Mouse (Mus musculus): Measurements from ENCODE around the gene Cyb5b. TPM values are rescaled to one million over a fixed set of nuclear protein-coding genes. Genes with fewer than 3 reads are reported as not detected.

Cyb5b gene
- polyA plus RNA-seq, 1 experiment from 2014 or later = 102 TPM

GRCm38 (mm10) chr8:107153326-107154210, 3.1 kb downstream of the Cyb5b start:
- Histone ChIP-seq H3K9ac (no peak overlapping the region), H3K4me2 (no peak overlapping the region), H3K4me1 (peaks cover 17% of the 10 kb centered on the region), H3K27me3 (no peaks in the 10 kb centered on the region), H3K4me3 (no peak overlapping the region), H3K36me3 (ENCODE audit: poor library complexity, severe bottlenecking) (peaks cover 39% of the 10 kb centered on the region), H3K27ac (no peak overlapping the region), H3K9me3 (replicated peaks) (no peaks in the 10 kb centered on the region)
- no peak for ATAC-seq
- 97% methylated on average over 14 of the region's 14 CpGs for WGBS

- Histone ChIP-seq H3K36me3 (ENCODE audit: poor library complexity, severe bottlenecking) (peaks cover 49% of the 10 kb centered on the region), H3K27ac (no peak overlapping the region), H3K9me3 (replicated peaks) (no peaks in the 10 kb centered on the region), H3K27me3 (no peaks in the 10 kb centered on the region), H3K4me1 (peaks cover 3% of the 10 kb centered on the region; the same call in 1 of the 2 replicates), H3K4me2 (no peak overlapping the region), H3K9ac (no peak overlapping the region), H3K4me3 (no peak overlapping the region)
- no peak for ATAC-seq
These were observed 6.4 kb downstream of the Cyb5b start for GRCm38 (mm10) chr8:107156816-107157215.

DNA sequence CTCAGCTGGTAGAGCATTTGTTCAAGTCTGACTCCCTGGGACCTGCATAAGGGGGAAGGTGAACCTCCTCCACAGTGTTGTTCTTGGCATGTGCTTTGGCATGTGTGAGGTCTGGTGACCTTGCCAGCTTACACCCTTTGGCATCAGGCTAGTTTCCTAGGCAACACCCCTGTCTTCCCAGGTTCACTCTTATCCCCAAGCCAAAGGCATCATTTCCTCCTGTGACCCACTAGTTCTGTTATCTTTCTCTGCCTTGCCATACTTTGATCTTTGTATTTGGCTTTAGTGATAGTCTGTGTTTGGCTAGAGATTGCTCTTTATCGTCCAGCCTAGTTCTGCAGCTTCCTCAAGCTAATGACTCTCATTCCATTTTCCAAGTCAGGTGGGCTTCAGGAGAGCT, 7.4 kb downstream of the Cyb5b start:
- 89% methylated on average over 1 of the region's 1 CpGs for WGBS
- H3K27me3 ChIP-seq = no peaks in the 10 kb centered on the region
- no peaks in the 10 kb centered on the region for H3K9me3 ChIP-seq (replicated peaks)
- H3K9ac ChIP-seq = no peak overlapping the region
- ATAC-seq = no peak
- H3K4me2 ChIP-seq = no peak overlapping the region
- peaks cover 52% of the 10 kb centered on the region for H3K36me3 ChIP-seq (ENCODE audit: poor library complexity, severe bottlenecking)
- no peak overlapping the region for H3K27ac ChIP-seq
- H3K4me3 ChIP-seq = no peak overlapping the region
- H3K4me1 ChIP-seq = peaks cover 3% of the 10 kb centered on the region; the same call in 1 of the 2 replicates

GRCm38 (mm10) chr8:107158890-107159289, 8.4 kb downstream of the Cyb5b start:
- H3K27me3 ChIP-seq = no peaks in the 10 kb centered on the region
- no peaks in the 10 kb centered on the region for H3K4me1 ChIP-seq
- no peak overlapping the region for H3K4me3 ChIP-seq
- no peak overlapping the region for H3K4me2 ChIP-seq
- H3K36me3 ChIP-seq (ENCODE audit: poor library complexity, severe bottlenecking) = peaks cover 50% of the 10 kb centered on the region
- no peak for ATAC-seq
- H3K9ac ChIP-seq = no peak overlapping the region
- no peak overlapping the region for H3K27ac ChIP-seq
- H3K9me3 ChIP-seq (replicated peaks) = no peaks in the 10 kb centered on the region

DNA sequence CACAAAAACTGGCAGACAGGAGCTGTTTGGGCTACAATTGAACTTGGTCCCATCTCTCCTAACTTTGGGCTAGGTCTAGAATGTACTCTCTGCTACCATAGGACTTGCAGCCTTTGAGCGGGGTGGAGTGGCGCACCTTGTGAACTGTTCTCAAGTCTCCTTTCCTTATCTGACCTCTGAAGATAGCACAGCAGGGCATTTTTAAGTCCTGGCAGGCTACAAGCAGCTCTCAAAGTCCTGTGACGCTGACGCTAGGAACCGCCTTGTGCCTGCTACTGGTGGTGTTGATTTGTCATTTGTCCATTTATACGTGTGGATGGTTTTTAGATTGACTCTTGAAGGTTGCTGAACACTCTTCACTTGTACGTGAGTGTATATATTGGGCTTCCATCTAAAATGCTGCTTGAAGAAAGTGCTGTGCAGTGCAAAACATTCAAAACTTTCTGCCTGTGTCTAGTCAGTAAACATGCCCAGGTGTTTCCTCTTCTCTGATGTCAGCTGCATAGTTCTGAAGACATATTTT, 13.9 kb downstream of the Cyb5b start:
- no peaks in the 10 kb centered on the region for H3K4me1 ChIP-seq
- no peak overlapping the region for H3K4me2 ChIP-seq
- H3K27me3 ChIP-seq = no peaks in the 10 kb centered on the region
- no peak overlapping the region for H3K4me3 ChIP-seq
- H3K36me3 ChIP-seq (ENCODE audit: poor library complexity, severe bottlenecking) = peaks cover 53% of the 10 kb centered on the region
- no peak overlapping the region for H3K9ac ChIP-seq
- H3K9me3 ChIP-seq (replicated peaks) = no peaks in the 10 kb centered on the region
- H3K27ac ChIP-seq = no peak overlapping the region
- ATAC-seq = no peak
- WGBS = 92% methylated on average over 7 of the region's 7 CpGs

- Histone ChIP-seq H3K27me3 (no peaks in the 10 kb centered on the region), H3K9ac (no peak overlapping the region), H3K27ac (no peak overlapping the region), H3K9me3 (replicated peaks) (no peaks in the 10 kb centered on the region), H3K36me3 (ENCODE audit: poor library complexity, severe bottlenecking) (peaks cover 63% of the 10 kb centered on the region), H3K4me1 (no peaks in the 10 kb centered on the region), H3K4me2 (no peak overlapping the region), H3K4me3 (no peak overlapping the region)
- WGBS = 96% methylated on average over 9 of the region's 9 CpGs
- ATAC-seq = no peak
These were observed 15.3 kb downstream of the Cyb5b start for GRCm38 (mm10) chr8:107165745-107166144.

DNA sequence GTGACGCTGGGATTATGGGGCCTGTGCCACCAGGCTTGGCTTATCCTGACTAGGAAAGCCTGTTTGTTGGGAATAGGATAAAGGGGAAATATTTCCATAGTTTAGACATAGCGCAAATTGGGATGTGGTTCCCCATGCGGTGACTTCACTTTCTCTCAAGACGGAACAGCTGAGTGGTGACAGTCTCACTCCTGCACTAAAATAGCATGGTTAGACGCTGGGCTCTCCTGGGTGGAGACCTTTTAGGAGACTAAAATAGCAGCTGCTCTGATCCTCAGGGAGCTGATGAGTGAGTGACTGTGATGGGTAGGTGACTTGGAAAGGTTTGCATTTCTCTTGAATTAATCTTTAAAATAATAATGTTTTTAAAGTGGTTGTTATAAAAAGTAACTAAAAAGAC, 17.4 kb downstream of the Cyb5b start:
- Histone ChIP-seq H3K4me1 (no peaks in the 10 kb centered on the region), H3K36me3 (ENCODE audit: poor library complexity, severe bottlenecking) (peaks cover 62% of the 10 kb centered on the region), H3K9me3 (replicated peaks) (no peaks in the 10 kb centered on the region), H3K4me2 (no peak overlapping the region), H3K9ac (no peak overlapping the region), H3K27ac (no peak overlapping the region), H3K27me3 (no peaks in the 10 kb centered on the region), H3K4me3 (no peak overlapping the region)
- 96% methylated on average over 5 of the region's 5 CpGs for WGBS
- ATAC-seq = no peak

GRCm38 (mm10) chr8:107172152-107172551, 21.7 kb downstream of the Cyb5b start:
- no peak overlapping the region for H3K4me2 ChIP-seq
- H3K27me3 ChIP-seq = no peaks in the 10 kb centered on the region
- 58% methylated on average over 8 of the region's 8 CpGs for WGBS
- H3K4me3 ChIP-seq = no peak overlapping the region
- H3K4me1 ChIP-seq = no peaks in the 10 kb centered on the region
- H3K36me3 ChIP-seq (ENCODE audit: poor library complexity, severe bottlenecking) = peaks cover 76% of the 10 kb centered on the region
- no peaks in the 10 kb centered on the region for H3K9me3 ChIP-seq (replicated peaks)
- H3K27ac ChIP-seq = peak overlapping the region; percentile 48
- H3K9ac ChIP-seq = no peak overlapping the region
- ATAC-seq = no peak

DNA sequence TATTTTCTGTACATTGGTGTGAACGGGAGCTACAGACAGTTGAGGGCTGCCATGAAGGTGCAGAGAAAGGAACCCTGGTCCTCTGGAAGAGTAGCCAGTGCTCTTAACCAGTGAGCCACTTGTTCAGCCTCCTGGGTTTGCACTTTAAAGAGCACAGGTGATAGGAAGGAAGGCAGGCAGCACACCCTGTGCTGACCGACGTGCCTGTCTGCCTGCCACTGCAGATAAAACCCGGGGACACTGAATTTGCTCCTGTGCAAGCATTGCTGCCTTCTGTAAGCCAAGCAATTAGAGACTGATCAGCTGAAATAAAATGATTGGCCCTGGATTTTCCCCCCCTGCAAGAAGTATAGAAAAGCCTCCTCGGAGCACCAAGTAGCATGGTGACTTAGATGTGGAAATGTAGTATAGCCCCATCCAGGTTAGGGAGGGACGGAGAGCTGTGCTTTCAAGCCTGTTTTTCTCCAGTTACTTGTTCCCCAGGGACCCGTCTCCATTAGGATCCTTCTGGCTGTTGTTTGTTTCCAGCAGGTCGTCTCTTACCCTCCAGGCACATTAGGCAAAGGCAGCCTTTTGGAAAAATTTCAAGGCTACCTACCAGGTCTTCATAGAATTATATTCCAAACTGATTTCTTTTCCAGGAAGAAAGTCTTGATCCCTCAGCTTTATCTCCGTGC, 22.7 kb downstream of the Cyb5b start:
- Histone ChIP-seq H3K36me3 (ENCODE audit: poor library complexity, severe bottlenecking) (peaks cover 80% of the 10 kb centered on the region), H3K4me3 (no peak overlapping the region), H3K27me3 (no peaks in the 10 kb centered on the region), H3K27ac (no peak overlapping the region), H3K4me1 (no peaks in the 10 kb centered on the region), H3K9ac (no peak overlapping the region), H3K9me3 (replicated peaks) (no peaks in the 10 kb centered on the region), H3K4me2 (no peak overlapping the region)
- WGBS = 84% methylated on average over 9 of the region's 9 CpGs
- ATAC-seq = no peak

DNA sequence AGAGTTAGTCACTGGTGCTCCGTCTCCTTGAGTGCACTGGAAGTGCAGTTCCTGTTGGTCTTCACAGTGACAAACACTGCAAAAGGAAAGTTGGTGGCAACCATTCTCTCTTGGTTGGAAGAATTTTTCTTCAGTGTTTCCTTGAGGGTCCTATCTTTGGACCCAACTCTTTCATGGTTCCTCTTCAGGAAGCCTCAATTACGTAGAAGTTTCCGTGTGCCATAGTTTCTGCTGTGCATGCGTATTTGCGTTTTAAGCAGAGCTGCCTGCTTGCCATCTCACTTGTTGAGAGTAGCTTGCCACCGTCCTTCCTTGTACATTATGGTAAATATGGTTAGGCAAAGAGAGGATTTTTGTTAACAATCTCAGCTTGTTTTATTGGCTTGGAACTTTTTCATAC, 30.7 kb downstream of the Cyb5b start:
- no peaks in the 10 kb centered on the region for H3K27me3 ChIP-seq
- H3K36me3 ChIP-seq (ENCODE audit: poor library complexity, severe bottlenecking) = peaks cover 91% of the 10 kb centered on the region
- 97% methylated on average over 6 of the region's 6 CpGs for WGBS

GRCm38 (mm10) chr8:107184996-107185395, 34.6 kb downstream of the Cyb5b start:
- no peak overlapping the region for H3K4me3 ChIP-seq
- H3K9ac ChIP-seq = no peak overlapping the region
- no peak for ATAC-seq
- H3K4me1 ChIP-seq = no peaks in the 10 kb centered on the region
- H3K4me2 ChIP-seq = no peak overlapping the region
- no peak overlapping the region for H3K27ac ChIP-seq
- 80% methylated on average over 3 of the region's 3 CpGs for WGBS
- no peaks in the 10 kb centered on the region for H3K9me3 ChIP-seq (replicated peaks)
- peaks cover 64% of the 10 kb centered on the region for H3K36me3 ChIP-seq (ENCODE audit: poor library complexity, severe bottlenecking)
- H3K27me3 ChIP-seq = no peaks in the 10 kb centered on the region

More for the DNA sequence above, 30.7 kb downstream of the Cyb5b start:
- Histone ChIP-seq H3K9me3 (replicated peaks) (no peaks in the 10 kb centered on the region), H3K9ac (no peak overlapping the region), H3K4me1 (no peaks in the 10 kb centered on the region), H3K27ac (no peak overlapping the region), H3K4me3 (no peak overlapping the region), H3K4me2 (no peak overlapping the region)
- ATAC-seq = no peak

DNA sequence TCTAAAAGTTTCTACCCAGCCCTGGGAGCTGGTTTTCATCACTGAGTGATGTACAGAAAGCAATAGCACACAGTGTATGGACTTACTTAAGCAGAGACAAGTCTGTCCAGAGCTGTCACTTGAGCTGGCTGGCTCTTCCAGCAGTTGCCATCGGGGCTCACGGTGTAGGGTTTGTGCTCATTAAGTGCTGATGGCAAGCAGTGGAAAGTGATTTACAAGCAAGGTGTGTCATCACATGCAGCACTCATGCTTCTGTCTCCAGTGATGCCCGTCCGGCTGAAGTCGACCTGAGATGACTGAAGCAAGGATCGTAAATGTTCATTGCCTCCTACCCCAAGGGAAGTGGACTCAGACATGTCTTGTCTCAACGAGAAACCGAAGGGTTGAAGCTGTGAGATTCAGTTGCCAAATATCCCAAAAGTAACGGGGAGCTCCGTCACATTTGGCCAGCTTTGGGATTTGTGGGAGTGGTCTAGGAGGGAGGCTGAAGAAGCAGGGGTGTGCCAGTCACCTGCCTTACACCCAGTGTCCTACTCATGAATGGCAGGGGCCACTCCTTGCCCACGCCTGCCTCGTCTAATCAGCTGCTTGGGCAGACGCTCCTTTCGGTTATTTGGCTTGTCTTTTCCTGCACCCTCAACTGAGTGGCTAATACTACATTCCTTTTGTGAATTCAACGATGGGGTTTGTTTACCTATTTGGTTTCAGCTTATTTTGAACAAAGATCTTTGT, 36.4 kb downstream of the Cyb5b start:
- Histone ChIP-seq H3K4me2 (no peak overlapping the region), H3K4me1 (no peaks in the 10 kb centered on the region), H3K9me3 (replicated peaks) (no peaks in the 10 kb centered on the region), H3K27ac (no peak overlapping the region), H3K9ac (no peak overlapping the region), H3K36me3 (ENCODE audit: poor library complexity, severe bottlenecking) (peaks cover 48% of the 10 kb centered on the region), H3K4me3 (no peak overlapping the region), H3K27me3 (no peaks in the 10 kb centered on the region)
- no peak for ATAC-seq
- WGBS = 84% methylated on average over 15 of the region's 15 CpGs

All from forebrain, embryonic 13.5 days (tissue).